Mouse (Mus musculus) spleen, adult 2 months (tissue): ENCODE data around the gene Cwc22. TPM values are rescaled to one million over a fixed set of nuclear protein-coding genes. Genes with fewer than 3 reads are reported as not detected.

ENCODE experiments used
- DNase-seq, 2 experiments: peaks; one replicate each; pipeline versions ENCODE4 v3.0.0 to v3.0.0-alpha.2; 2012 to 2021; ENCODE audit warnings: low spot score in 2 of 2, low read depth in 1 of 2
- H3K27ac ChIP-seq: fragments of 200-500 bp; 2 replicates; pipeline ENCODE4 v1.5.1; 2012; ENCODE audit warnings: low read length, inconsistent platforms; ENCODE audit not compliant: insufficient read depth
- H3K27me3 ChIP-seq: fragments of 200-500 bp; 2 replicates; pipeline ENCODE4 v1.6.1; 2012; ENCODE audit warnings: mild to moderate bottlenecking, moderate library complexity, low read length, inconsistent platforms; ENCODE audit not compliant: control insufficient read depth, insufficient read depth
- H3K36me3 ChIP-seq: fragments of 200-500 bp; 2 replicates; pipeline ENCODE4 v1.6.1; 2012; ENCODE audit warnings: mild to moderate bottlenecking, low read length, inconsistent platforms; ENCODE audit not compliant: control insufficient read depth, insufficient read depth
- H3K4me1 ChIP-seq: fragments of 200-500 bp; 2 replicates; pipeline ENCODE4 v1.6.1; 2011; ENCODE audit warnings: inconsistent platforms; ENCODE audit not compliant: control insufficient read depth, insufficient read depth, insufficient read length
- H3K4me3 ChIP-seq: fragments of 200-500 bp; 2 replicates; pipeline ENCODE4 v1.5.1; 2011; ENCODE audit warnings: mild to moderate bottlenecking, inconsistent platforms; ENCODE audit not compliant: insufficient read depth, insufficient read length; ENCODE audit errors: extremely low read depth
- CTCF ChIP-seq: fragments of 200-500 bp; IDR thresholded peaks from 2 replicates; pipeline ENCODE4 v1.5.1; 2011; ENCODE audit warnings: mild to moderate bottlenecking, inconsistent platforms; ENCODE audit not compliant: insufficient read depth, insufficient read length, insufficient replicate concordance; ENCODE audit errors: extremely low read depth
- POLR2A ChIP-seq: fragments of 200-500 bp; IDR thresholded peaks from 2 replicates; pipeline ENCODE4 v1.6.1; 2011; ENCODE audit warnings: low read depth, low read length, inconsistent platforms
- WGBS: fragments of 180-500 bp; shearing (Covaris S2); methylation state at CpG from one replicate; pipeline ENCODE4 v1.1.7; 2018; 5-methylcytosine and 5-hydroxymethylcytosine counted together
- polyA plus RNA-seq: library from polyadenylated mRNA; depleted of rRNA; stranded (reverse); fragments of >200 nt; gene quantifications from 2 replicates; pipeline ENCODE4 v1.2.3, GENCODE M21; 2012

Cwc22 gene
- polyA plus RNA-seq, 1 experiment, result 2.9 TPM

- Histone ChIP-seq H3K4me1 (no peaks in the 10 kb centered on the region), H3K27ac (no peak overlapping the region), H3K36me3 (no peaks in the 10 kb centered on the region), H3K27me3 (no peaks in the 10 kb centered on the region), H3K4me3 (no peak overlapping the region)
- DNase-seq, result no peak
- 71% methylated on average over 2 of the region's 2 CpGs for WGBS
- TF ChIP-seq CTCF (no peak), POLR2A (no peak)
Measured at GRCm38 (mm10) chr2:77985991-77986730, 40.0 kb upstream of the Cwc22 start.

GRCm38 (mm10) chr2:77984209-77984608, 38.0 kb upstream of the Cwc22 start:
- no peaks in the 10 kb centered on the region for H3K27me3 ChIP-seq
- 81% methylated on average over 4 of the region's 4 CpGs for WGBS
- H3K4me1 ChIP-seq, result no peaks in the 10 kb centered on the region
- no peak overlapping the region for H3K4me3 ChIP-seq
- no peaks in the 10 kb centered on the region for H3K36me3 ChIP-seq
- no peak for DNase-seq
- TF ChIP-seq CTCF, result no peak
- H3K27ac ChIP-seq, result no peak overlapping the region

- TF ChIP-seq CTCF (no peak), POLR2A (no peak)
- Histone ChIP-seq H3K27me3 (no peaks in the 10 kb centered on the region), H3K4me1 (no peaks in the 10 kb centered on the region), H3K4me3 (no peak overlapping the region), H3K36me3 (no peaks in the 10 kb centered on the region), H3K27ac (no peak overlapping the region)
- WGBS, result 86% methylated on average over 4 of the region's 4 CpGs
- no peak for DNase-seq
Measured at GRCm38 (mm10) chr2:77981826-77982225, 35.7 kb upstream of the Cwc22 start.

GRCm38 (mm10) chr2:77980696-77981095, 34.5 kb upstream of the Cwc22 start:
- Histone ChIP-seq H3K4me3 (no peak overlapping the region), H3K4me1 (no peaks in the 10 kb centered on the region), H3K36me3 (no peaks in the 10 kb centered on the region), H3K27ac (no peak overlapping the region), H3K27me3 (no peaks in the 10 kb centered on the region)
- DNase-seq, result no peak
- WGBS, result 92% methylated on average over 5 of the region's 5 CpGs
- TF ChIP-seq CTCF (no peak), POLR2A (no peak)

- TF ChIP-seq POLR2A (no peak), CTCF (no peak)
- Histone ChIP-seq H3K27ac (no peak overlapping the region), H3K4me1 (no peaks in the 10 kb centered on the region), H3K36me3 (no peaks in the 10 kb centered on the region), H3K27me3 (no peaks in the 10 kb centered on the region), H3K4me3 (no peak overlapping the region)
- 83% methylated on average over 2 of the region's 2 CpGs for WGBS
- no peak for DNase-seq
Measured at GRCm38 (mm10) chr2:77979519-77979918, 33.3 kb upstream of the Cwc22 start.

- DNase-seq, result no peak
- Histone ChIP-seq H3K36me3 (no peaks in the 10 kb centered on the region), H3K27me3 (no peaks in the 10 kb centered on the region), H3K4me3 (no peak overlapping the region), H3K27ac (no peak overlapping the region), H3K4me1 (no peaks in the 10 kb centered on the region)
- TF ChIP-seq CTCF, result no peak
- no peak for TF ChIP-seq POLR2A
- 85% methylated on average over 8 of the region's 8 CpGs for WGBS
Measured at GRCm38 (mm10) chr2:77979081-77979480, 32.9 kb upstream of the Cwc22 start.

GRCm38 (mm10) chr2:77978256-77978655, 32.1 kb upstream of the Cwc22 start:
- 79% methylated on average over 3 of the region's 3 CpGs for WGBS
- no peak for DNase-seq
- H3K36me3 ChIP-seq, result no peaks in the 10 kb centered on the region
- no peaks in the 10 kb centered on the region for H3K27me3 ChIP-seq
- TF ChIP-seq POLR2A, result no peak
- no peak for TF ChIP-seq CTCF
- H3K27ac ChIP-seq, result no peak overlapping the region
- H3K4me1 ChIP-seq, result no peaks in the 10 kb centered on the region
- H3K4me3 ChIP-seq, result no peak overlapping the region
